Mouse (Mus musculus) A20 (cell line): Measurements from ENCODE around the gene Col25a1.

Experiments used
- DNase-seq: peaks from one replicate; pipeline ENCODE4 v3.0.0-alpha.2; 2011; ENCODE audit warnings: low read depth, low spot score

Gene Col25a1

GRCm38 (mm10) chr3:130374620-130375341, 243.5 kb downstream of the Col25a1 start:
- no peak for DNase-seq

- no peak for DNase-seq
Measured at GRCm38 (mm10) chr3:130377786-130378185, 246.5 kb downstream of the Col25a1 start.

- no peak for DNase-seq
Measured at GRCm38 (mm10) chr3:130378626-130379025, 247.3 kb downstream of the Col25a1 start.

GRCm38 (mm10) chr3:130380299-130380845, 249.1 kb downstream of the Col25a1 start:
- DNase-seq, result no peak

GRCm38 (mm10) chr3:130381691-130382090, 250.4 kb downstream of the Col25a1 start:
- no peak for DNase-seq

- DNase-seq, result no peak
Measured at GRCm38 (mm10) chr3:130385856-130386255, 254.6 kb downstream of the Col25a1 start.

GRCm38 (mm10) chr3:130387156-130387555, 255.9 kb downstream of the Col25a1 start:
- DNase-seq, result no peak

GRCm38 (mm10) chr3:130389261-130389975, 258.1 kb downstream of the Col25a1 start:
- DNase-seq, result no peak

GRCm38 (mm10) chr3:130396636-130397035, 265.3 kb downstream of the Col25a1 start:
- no peak for DNase-seq

- DNase-seq, result no peak
Measured at GRCm38 (mm10) chr3:130400716-130401559, 269.6 kb downstream of the Col25a1 start.

GRCm38 (mm10) chr3:130401560-130401852, 270.2 kb downstream of the Col25a1 start:
- DNase-seq, result no peak

- no peak for DNase-seq
Measured at GRCm38 (mm10) chr3:130404525-130405409, 273.5 kb downstream of the Col25a1 start.

- DNase-seq, result no peak
Measured at GRCm38 (mm10) chr3:130407201-130407600, 275.9 kb downstream of the Col25a1 start.

GRCm38 (mm10) chr3:130413239-130413638, 281.9 kb downstream of the Col25a1 start:
- DNase-seq, result no peak

- no peak for DNase-seq
Measured at GRCm38 (mm10) chr3:130418951-130419350, 287.6 kb downstream of the Col25a1 start.

GRCm38 (mm10) chr3:130428796-130429195, 297.5 kb downstream of the Col25a1 start:
- DNase-seq, result no peak

- DNase-seq, result no peak
Measured at GRCm38 (mm10) chr3:130430052-130430451, 298.8 kb downstream of the Col25a1 start.

- no peak for DNase-seq
Measured at GRCm38 (mm10) chr3:130432818-130433217, 301.5 kb downstream of the Col25a1 start.

GRCm38 (mm10) chr3:130436956-130437355, 305.7 kb downstream of the Col25a1 start:
- DNase-seq, result no peak

- no peak for DNase-seq
Measured at GRCm38 (mm10) chr3:130439767-130440166, 308.5 kb downstream of the Col25a1 start.

GRCm38 (mm10) chr3:130440689-130441088, 309.4 kb downstream of the Col25a1 start:
- no peak for DNase-seq
